Comparison of ENCODE assay signal across 8 mouse cellular contexts in the genomic region with DNA sequence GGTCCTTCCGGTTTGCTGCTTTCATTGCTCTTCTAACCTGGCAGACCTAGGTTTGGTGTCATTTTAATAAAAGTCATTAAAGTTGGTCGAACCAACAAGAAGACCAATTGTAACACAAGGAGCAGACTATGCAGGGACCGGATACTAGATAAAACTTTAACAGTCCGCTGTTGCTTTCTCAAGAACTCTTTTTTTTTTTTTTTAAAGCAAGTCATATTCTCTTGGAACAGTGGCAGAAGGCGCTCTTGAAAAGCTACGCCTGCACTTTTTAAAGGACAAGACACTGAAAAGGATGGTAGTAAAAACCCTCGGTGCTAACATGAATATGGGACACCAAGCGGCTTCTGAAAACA. TPM values are rescaled to one million over a fixed set of nuclear protein-coding genes. Genes with fewer than 3 reads are reported as not detected.
A peak's percentile ranks its signal among the peaks of the same experiment; 100 is the strongest.
DNase-seq lines count a peak whose midpoint lies in the region; ATAC-seq and TF ChIP-seq lines count a peak whose summit lies in the region.

No protein-coding gene starts in this region.

- H3K4me1 ChIP-seq in cerebellum, adult 2 months (ENCODE audit: control insufficient read depth, insufficient read depth, low read length) = 0 out of 2 replicates have a peak, but pooled peaks cover 2% of the 10 kb centered on the region
- peaks cover 13% of the 10 kb centered on the region for H3K4me1 ChIP-seq in forebrain, embryonic 10.5 days
- peaks cover 11% of the 10 kb centered on the region for H3K4me1 ChIP-seq in liver, embryonic 11.5 days (replicated peaks; ENCODE audit: control insufficient read depth, insufficient read depth, low read length)

- peaks cover 40% of the 10 kb centered on the region for H3K79me3 ChIP-seq in C2C12 (ENCODE audit: low read depth)

- ATAC-seq in liver, embryonic 11.5 days (replicated peaks; ENCODE audit: low FRiP score) = no peak

- H3K79me2 ChIP-seq in C2C12 (ENCODE audit: control insufficient read depth, insufficient read depth) = peaks cover 53% of the 10 kb centered on the region

- peaks cover 10% of the 10 kb centered on the region for H3K36me3 ChIP-seq in C2C12 (ENCODE audit: control insufficient read depth, insufficient read depth)
- peaks cover 4% of the 10 kb centered on the region; the same call in 1 of the 2 replicates for H3K36me3 ChIP-seq in forebrain, embryonic 10.5 days (replicated peaks)
- H3K36me3 ChIP-seq in liver, embryonic 11.5 days (ENCODE audit: control insufficient read depth, insufficient read depth, low read length) = no peaks in the 10 kb centered on the region

- H3K4me2 ChIP-seq in liver, embryonic 11.5 days = peak overlapping the region; percentile 66

- TF ChIP-seq CTCF in cerebellum, adult 2 months (IDR thresholded peaks at IDR 0.05; ENCODE audit: borderline replicate concordance, insufficient read depth, low read depth, low read length) = no peak
- TF ChIP-seq CTCF in C2C12 (IDR thresholded peaks at IDR 0.05; ENCODE audit: control insufficient read depth, insufficient read depth, insufficient read length) = no peak

- H3K27me3 ChIP-seq in cerebellum, adult 2 months (ENCODE audit: control insufficient read depth, insufficient read depth, low read length) = no peaks in the 10 kb centered on the region
- H3K27me3 ChIP-seq in C2C12 (ENCODE audit: control insufficient read depth, insufficient read depth, insufficient read length) = no peaks in the 10 kb centered on the region
- no peaks in the 10 kb centered on the region for H3K27me3 ChIP-seq in forebrain, embryonic 10.5 days (ENCODE audit: poor library complexity, severe bottlenecking)
- no peaks in the 10 kb centered on the region for H3K27me3 ChIP-seq in liver, embryonic 11.5 days (replicated peaks; ENCODE audit: control insufficient read depth, insufficient read depth, low read length)

- H3K9me3 ChIP-seq in forebrain, embryonic 10.5 days = no peaks in the 10 kb centered on the region
- no peaks in the 10 kb centered on the region for H3K9me3 ChIP-seq in liver, embryonic 11.5 days (ENCODE audit: control insufficient read depth, low read length)

- 4% methylated on average over 8 of the region's 8 CpGs for WGBS in cerebellum, adult 2 months
- 16% methylated on average over 8 of the region's 8 CpGs for WGBS in forebrain, embryonic 10.5 days
- 7% methylated on average over 8 of the region's 8 CpGs for WGBS in liver, embryonic 11.5 days

- H3K27ac ChIP-seq in cerebellum, adult 2 months (ENCODE audit: insufficient read depth, low read length) = peak overlapping the region; percentile 57; the same call in 1 of the 2 replicates
- H3K27ac ChIP-seq in forebrain, embryonic 10.5 days = peak overlapping the region; percentile 89
- H3K27ac ChIP-seq in liver, embryonic 11.5 days (ENCODE audit: low read depth, low read length) = peak overlapping the region; percentile 87

- peak overlapping the region; percentile 86 for H3K4me3 ChIP-seq in cerebellum, adult 2 months (replicated peaks; ENCODE audit: insufficient read depth, low read depth, low read length)
- peak overlapping the region; percentile 59 for H3K4me3 ChIP-seq in C2C12 (ENCODE audit: insufficient read depth, poor library complexity, severe bottlenecking)
- peak overlapping the region; percentile 83 for H3K4me3 ChIP-seq in forebrain, embryonic 10.5 days
- peak overlapping the region; percentile 83 for H3K4me3 ChIP-seq in liver, embryonic 11.5 days (ENCODE audit: low read depth, low read length)

- TF ChIP-seq POLR2A in cerebellum, adult 2 months (IDR thresholded peaks at IDR 0.05; ENCODE audit: borderline replicate concordance, insufficient read depth, low read length) = no peak

- peak overlapping the region; percentile 97 for H3ac ChIP-seq in C2C12 (ENCODE audit: control insufficient read depth, insufficient read length, low read depth)

- no peak for DNase-seq in cerebellum, adult 2 months
- no peak for DNase-seq in cerebellum, adult 9-11 months
- no peak for DNase-seq in forebrain, embryonic 10.5 days (ENCODE audit: extremely low spot score, low spot score)
- no peak for DNase-seq in liver, embryonic 11.5 days (ENCODE audit: low spot score)
- no peak for DNase-seq in cerebellum, postnatal 4 days (ENCODE audit: low spot score in 2 of 2)
- DNase-seq in ovary, adult 18-20 months (ENCODE audit: low spot score) = no peak
- DNase-seq in ovary, postnatal 14 days (ENCODE audit: low spot score) = no peak

- peak overlapping the region; percentile 82 for H3K9ac ChIP-seq in liver, embryonic 11.5 days (ENCODE audit: low read depth, low read length)

TF ChIP-seq in C2C12, 6 proteins besides CTCF, POLR2A, EP300 and RAD21:
- TF ChIP-seq USF1 (IDR thresholded peaks at IDR 0.05; ENCODE audit: low read depth) = no peak
- TF ChIP-seq CEBPB (IDR thresholded peaks at IDR 0.05; ENCODE audit: low read depth) = no peak
- no peak for TF ChIP-seq MYOD1 (IDR thresholded peaks at IDR 0.05; ENCODE audit: control insufficient read depth, insufficient read length, low read depth)
- no peak for TF ChIP-seq MYOG (IDR thresholded peaks at IDR 0.05; ENCODE audit: control insufficient read depth, extremely low read depth, insufficient read length)
- no peak for TF ChIP-seq MAX (IDR thresholded peaks at IDR 0.05)
- TF ChIP-seq FOSL1 (IDR thresholded peaks at IDR 0.05; ENCODE audit: insufficient read depth, low read length, poor library complexity, severe bottlenecking) = no peak

RNA-seq across cellular contexts. Expression of gene Stxbp3, which starts 0.7 kb away (rescaled TPM):
- polyA plus RNA-seq in cerebellum, adult 2 months (2012; rRNA removed) = 32.2 and 32.5 TPM in 2 replicates
- polyA plus RNA-seq in C2C12 (2012; fragmentation: generic; extraction: Trizol) = 12.3 TPM
- 23.9 and 24.4 TPM in 2 replicates for polyA plus RNA-seq in forebrain, embryonic 10.5 days (2016; fragmentation: Nextera tagmentation; extraction: Ambion mirVana)
- polyA plus RNA-seq in liver, embryonic 11.5 days (2014; fragmentation: Nextera tagmentation; extraction: Ambion mirVana) = 35.1 and 35.6 TPM in 2 replicates

RNA-seq across cellular contexts. Expression of gene Fndc7, which starts 50.2 kb away (rescaled TPM):
- 0.08 and 0.11 TPM in 2 replicates for polyA plus RNA-seq in cerebellum, adult 2 months (2012; rRNA removed)
- 0.01 TPM for polyA plus RNA-seq in C2C12 (2012; fragmentation: generic; extraction: Trizol)
- polyA plus RNA-seq in forebrain, embryonic 10.5 days (2016; fragmentation: Nextera tagmentation; extraction: Ambion mirVana) = not detected in 2 replicates
- polyA plus RNA-seq in liver, embryonic 11.5 days (2014; fragmentation: Nextera tagmentation; extraction: Ambion mirVana) = 0.18 TPM in 1 of 2 replicates, not detected in the other
